Mouse (Mus musculus): ENCODE measurements around the gene Tsfm. TPM values are rescaled to one million over a fixed set of nuclear protein-coding genes. Genes with fewer than 3 reads are reported as not detected.
"Not testable (repeated sequence)": the region's sequence is repeated elsewhere in the genome, so short reads cannot be mapped to it uniquely, and the experiment has no call there.

Tsfm gene
- total RNA-seq, 2 experiments from 2014 or later, result 45.6 to 46.6 TPM

- ATAC-seq (replicated peaks; ENCODE audit: poor library complexity), result peak; percentile 2
Measured at GRCm38 (mm10) chr10:127063913-127064870, 33.6 kb upstream of the Tsfm start.

GRCm38 (mm10) chr10:127063239-127063872, 32.7 kb upstream of the Tsfm start, which contains the start of gene Cdk4:
Gene Cdk4, plus strand, starts transcription at chr10:127063534.
- ATAC-seq (replicated peaks; ENCODE audit: poor library complexity), result peak; percentile 70

- 0 out of 2 replicates have a peak, but pooled peaks have one; percentile 12 for ATAC-seq (replicated peaks; ENCODE audit: poor library complexity)
Measured at GRCm38 (mm10) chr10:127062503-127062902, 31.9 kb upstream of the Tsfm start.

DNA sequence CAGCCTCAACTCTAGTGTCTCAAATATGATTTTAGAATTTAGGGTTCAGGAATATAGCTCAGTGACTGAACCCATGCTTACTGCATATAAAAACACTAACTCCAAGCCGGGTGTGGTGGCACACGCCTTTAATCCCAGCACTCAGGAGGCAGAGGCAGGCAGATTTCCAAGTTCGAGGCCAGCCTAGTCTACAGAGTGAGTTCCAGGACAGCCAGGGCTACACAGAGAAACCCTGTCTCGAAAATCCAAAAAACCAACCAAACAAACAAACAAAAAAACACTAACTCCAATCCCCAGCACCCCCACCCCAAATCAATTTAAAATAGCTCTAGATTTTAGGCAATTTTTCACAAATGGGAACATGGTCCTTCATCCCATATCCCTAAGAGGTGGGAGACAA, 31.5 kb upstream of the Tsfm start:
- not testable (repeated sequence) for ATAC-seq (replicated peaks; ENCODE audit: poor library complexity)

GRCm38 (mm10) chr10:127061513-127061912, 30.9 kb upstream of the Tsfm start:
- no peak for ATAC-seq (replicated peaks; ENCODE audit: poor library complexity)

GRCm38 (mm10) chr10:127061085-127061484, 30.4 kb upstream of the Tsfm start:
- ATAC-seq (replicated peaks; ENCODE audit: poor library complexity), result no peak

GRCm38 (mm10) chr10:127059968-127060916, 29.6 kb upstream of the Tsfm start, which contains the start of gene March9:
Gene March9, minus strand, starts transcription at chr10:127060184.
- ATAC-seq (replicated peaks; ENCODE audit: poor library complexity), result 0 out of 2 replicates have a peak, but pooled peaks have one; percentile 9

- no peak for ATAC-seq (replicated peaks; ENCODE audit: poor library complexity)
Measured at GRCm38 (mm10) chr10:127059174-127059967, 28.7 kb upstream of the Tsfm start.

DNA sequence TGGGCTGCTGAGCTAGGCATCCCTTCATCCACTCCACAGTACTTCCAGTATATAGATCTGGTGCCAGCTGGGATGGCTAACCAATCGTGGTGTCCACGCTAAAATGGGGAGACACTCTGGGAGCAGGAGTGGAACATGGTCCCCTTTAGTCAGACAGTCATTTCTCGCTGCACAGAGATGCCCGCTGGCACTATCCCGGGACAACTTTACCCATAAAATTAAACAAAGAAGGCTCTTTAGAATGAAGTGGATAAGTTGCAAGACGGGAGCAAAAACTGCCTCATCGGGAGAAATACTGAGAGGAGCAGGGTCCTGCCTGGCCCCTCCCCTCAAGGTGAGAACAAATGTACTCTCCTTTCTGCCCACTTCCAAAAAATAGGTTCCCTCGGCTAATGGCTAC, 28.1 kb upstream of the Tsfm start:
- ATAC-seq (replicated peaks; ENCODE audit: poor library complexity), result no peak

GRCm38 (mm10) chr10:127058161-127058560, 27.5 kb upstream of the Tsfm start:
- ATAC-seq (replicated peaks; ENCODE audit: poor library complexity), result peak; percentile 85

DNA sequence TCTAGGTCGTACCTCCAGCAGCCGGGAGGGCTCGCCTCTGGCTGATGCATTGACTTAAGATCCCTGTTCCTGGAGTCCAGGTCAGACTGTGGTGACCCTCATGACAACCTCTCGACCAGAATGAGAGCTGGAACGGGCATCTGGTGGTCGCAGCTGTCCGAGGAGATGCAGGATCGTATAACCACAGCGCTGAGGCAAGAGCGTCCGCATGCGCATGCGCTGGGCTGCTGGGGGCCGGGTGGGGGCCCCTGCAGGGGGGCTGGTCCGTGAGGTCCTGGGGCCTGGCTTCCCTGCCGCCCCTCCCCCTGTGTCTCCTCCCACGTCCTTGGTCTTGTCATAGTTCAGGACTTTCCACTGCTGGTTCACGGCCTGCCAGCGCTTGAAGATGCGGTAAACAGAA, 25.9 kb upstream of the Tsfm start:
- ATAC-seq (replicated peaks; ENCODE audit: poor library complexity), result no peak

DNA sequence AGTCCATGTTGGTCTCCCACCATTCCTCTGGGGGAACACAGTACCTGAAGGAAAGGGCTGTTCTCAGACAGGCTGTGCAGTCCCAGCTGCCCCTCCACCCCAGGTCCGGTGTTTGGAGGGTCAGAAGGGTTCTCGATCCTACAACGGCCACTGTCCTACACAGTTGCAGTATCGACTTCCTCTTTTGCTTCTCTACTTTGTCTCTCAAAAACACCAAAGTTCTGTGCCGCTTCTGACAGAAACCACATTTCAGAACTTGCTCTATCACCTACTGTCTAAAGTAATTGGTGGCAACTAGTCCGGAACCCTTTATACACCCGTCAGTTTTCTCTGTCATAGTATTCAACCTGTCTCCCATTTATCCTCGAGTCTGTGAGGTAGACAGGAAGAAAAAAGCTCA, 24.8 kb upstream of the Tsfm start:
- 0 out of 2 replicates have a peak, but pooled peaks have one; percentile 13 for ATAC-seq (replicated peaks; ENCODE audit: poor library complexity)

DNA sequence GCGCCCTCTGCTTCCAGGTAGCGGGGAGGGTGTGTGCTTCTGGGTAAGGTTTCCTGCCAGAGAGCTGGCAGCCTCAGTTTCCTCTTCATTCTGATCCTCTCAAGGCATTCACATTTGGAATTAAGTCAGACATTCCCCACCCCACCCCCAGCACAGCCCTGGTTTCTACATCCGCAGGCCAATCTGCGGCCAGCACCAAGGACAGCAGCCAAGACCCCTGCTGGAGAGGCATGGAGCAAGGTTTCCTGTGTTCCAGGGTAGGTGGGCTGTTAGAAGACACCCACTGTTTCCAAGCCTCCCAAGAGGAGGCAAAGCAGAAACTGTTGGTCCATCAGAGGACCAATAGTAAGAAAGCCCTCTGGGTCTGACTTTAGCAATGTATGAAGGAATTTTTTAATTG, 24.0 kb upstream of the Tsfm start:
- ATAC-seq (replicated peaks; ENCODE audit: poor library complexity), result no peak

DNA sequence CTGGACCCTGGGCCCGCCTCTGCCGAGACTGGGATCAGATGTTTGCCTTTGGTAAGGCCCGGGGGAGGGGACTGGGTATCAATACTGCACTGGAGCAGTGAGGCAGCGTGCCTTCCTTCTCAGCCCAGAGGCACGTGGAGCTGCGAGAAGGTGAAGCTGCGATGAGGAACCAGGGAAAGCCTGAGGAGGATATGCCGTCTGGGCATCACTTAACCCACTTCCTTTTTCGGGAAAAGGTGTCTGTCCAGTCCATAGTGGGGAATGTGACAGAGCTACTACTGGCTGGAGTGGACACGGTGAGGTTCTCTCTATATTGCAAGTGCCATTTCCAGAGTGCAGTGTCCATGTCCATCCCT, 19.5 kb upstream of the Tsfm start:
- peak; percentile 49 for ATAC-seq (replicated peaks; ENCODE audit: poor library complexity)

DNA sequence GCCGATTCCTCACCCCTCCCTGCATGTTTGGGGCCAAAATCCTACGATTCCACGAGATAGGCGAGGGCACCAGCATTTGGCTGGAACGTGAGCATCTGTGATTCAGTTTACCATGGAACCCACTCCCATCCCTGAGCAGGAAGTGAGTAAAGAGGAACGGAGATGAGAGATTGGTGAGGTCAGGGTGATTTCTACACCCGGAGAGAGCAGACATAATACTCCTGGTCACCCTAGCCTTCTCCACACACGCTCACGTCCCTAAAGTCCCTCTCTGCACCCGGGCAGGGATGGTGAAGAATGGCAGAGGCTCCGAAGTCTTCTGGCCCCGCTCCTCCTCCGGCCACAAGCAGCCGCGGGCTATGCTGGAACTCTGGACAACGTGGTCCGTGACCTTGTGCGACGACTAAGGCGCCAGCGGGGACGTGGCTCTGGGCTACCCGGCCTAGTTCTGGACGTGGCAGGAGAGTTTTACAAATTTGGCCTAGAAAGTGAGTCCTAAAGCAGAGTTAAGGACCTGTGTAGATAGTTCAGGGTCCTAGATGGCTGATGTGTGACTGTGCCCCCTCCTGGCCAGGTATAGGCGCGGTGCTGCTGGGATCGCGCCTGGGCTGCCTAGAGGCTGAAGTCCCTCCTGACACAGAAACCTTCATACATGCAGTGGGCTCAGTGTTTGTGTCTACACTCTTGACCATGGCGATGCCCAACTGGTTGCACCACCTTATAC, 18.9 kb upstream of the Tsfm start:
- ATAC-seq (replicated peaks; ENCODE audit: poor library complexity), result peak; percentile 35

GRCm38 (mm10) chr10:127048608-127049394, 18.2 kb upstream of the Tsfm start:
- peak; percentile 17 for ATAC-seq (replicated peaks; ENCODE audit: poor library complexity)

DNA sequence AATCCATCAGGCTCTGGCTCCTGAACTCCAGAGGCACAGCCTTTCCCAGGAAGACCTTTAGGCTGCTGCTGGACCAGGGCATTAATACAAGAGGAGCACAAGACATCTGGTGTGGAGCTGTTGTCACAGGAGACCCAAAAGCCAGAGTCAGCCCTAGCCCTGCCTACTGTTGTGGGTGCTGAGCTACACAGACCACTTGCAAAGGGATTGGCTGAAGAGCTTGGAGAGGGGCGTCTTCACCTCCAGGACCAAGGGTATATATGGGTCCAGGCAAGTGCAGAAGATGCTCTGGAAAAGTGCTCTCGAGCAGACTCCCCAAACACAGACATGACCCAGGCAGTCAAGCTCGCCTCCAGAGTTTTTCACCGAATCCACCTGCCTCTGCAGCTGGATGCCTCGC, 17.3 kb upstream of the Tsfm start, which contains the start of gene Cyp27b1:
TSS of gene Cyp27b1 (plus strand) at position 297 of the 400 bp plus-strand sequence.
- ATAC-seq (replicated peaks; ENCODE audit: poor library complexity), result no peak

DNA sequence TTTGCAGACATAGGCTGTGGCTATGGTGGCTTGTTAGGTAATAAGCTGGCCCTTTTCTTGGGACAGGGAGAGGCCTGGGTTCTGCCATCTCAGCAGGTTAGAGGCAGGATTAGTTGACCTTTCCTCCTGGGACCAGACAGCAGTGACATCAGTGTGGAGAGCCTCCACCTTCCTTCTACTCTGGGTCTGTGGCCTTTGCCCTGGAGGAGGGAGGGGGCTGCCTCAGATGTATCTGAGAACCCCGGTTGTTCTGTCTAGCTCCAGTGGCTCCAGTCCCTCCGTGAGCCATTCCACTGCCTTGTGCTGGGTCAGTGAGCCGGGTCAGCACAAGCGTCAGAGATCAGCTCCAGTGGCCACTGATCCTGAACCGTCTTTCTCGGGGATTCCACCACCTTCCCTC, 12.5 kb upstream of the Tsfm start:
- no peak for ATAC-seq (replicated peaks; ENCODE audit: poor library complexity)

Data from megakaryocyte progenitor cell, adult 5-6 weeks (primary cell).